Mouse (Mus musculus) erythroblast, adult 5-6 weeks (primary cell): ENCODE data around the gene Eif3b. TPM values are rescaled to one million over a fixed set of nuclear protein-coding genes. Genes with fewer than 3 reads are reported as not detected.

Experiments
- ATAC-seq: replicated peaks from 2 replicates; pipeline ENCODE4 v1.8.0; 2016; ENCODE audit warnings: moderate number of reproducible peaks, mild to moderate bottlenecking, moderate TSS enrichment, inconsistent platforms; ENCODE audit not compliant: poor library complexity, low FRiP score, severe bottlenecking
- total RNA-seq, 2 experiments: library from RNA; stranded (forward) in 1 of 2; stranded (reverse) in 1 of 2; fragments of 150-400 nt in 1 of 2; fragments of 200-764, 138-1000 nt in 1 of 2; gene quantifications; 2 replicates each; pipeline versions ENCODE4 v1.2.3 to v1.2.4; 2015 to 2017; ENCODE audit warnings: low replicate concordance in 2 of 2

Gene Eif3b
- 58.0 and 74.0 TPM in 2 replicates for total RNA-seq (2015; ENCODE audit: low replicate concordance)
- total RNA-seq (2017; ENCODE audit: low replicate concordance): 17.0 and 37.8 TPM in 2 replicates

- peak; percentile 90 for ATAC-seq
Observed at GRCm38 (mm10) chr5:140418489-140419441, at the start of gene Eif3b. Gene Eif3b (plus strand): TSS chr5:140419328.

- no peak for ATAC-seq
Observed at GRCm38 (mm10) chr5:140369466-140369865, 49.7 kb upstream of the Eif3b start.

GRCm38 (mm10) chr5:140370446-140371254 lies 48.5 kb upstream of the Eif3b start:
- ATAC-seq: no peak

- ATAC-seq: no peak
Observed at GRCm38 (mm10) chr5:140371671-140372070, 47.5 kb upstream of the Eif3b start.

GRCm38 (mm10) chr5:140373711-140374110 lies 45.4 kb upstream of the Eif3b start:
- ATAC-seq: no peak

- peak; percentile 40; the same call in 1 of the 2 replicates for ATAC-seq
Observed at GRCm38 (mm10) chr5:140374226-140374625, 44.9 kb upstream of the Eif3b start.

- ATAC-seq: no peak
Observed at GRCm38 (mm10) chr5:140375249-140375829, 43.8 kb upstream of the Eif3b start.

GRCm38 (mm10) chr5:140378121-140378853 lies 40.8 kb upstream of the Eif3b start:
- no peak for ATAC-seq

GRCm38 (mm10) chr5:140379299-140379698 lies 39.8 kb upstream of the Eif3b start:
- no peak for ATAC-seq

- ATAC-seq: no peak
Observed at GRCm38 (mm10) chr5:140381156-140381555, 38.0 kb upstream of the Eif3b start.

GRCm38 (mm10) chr5:140382688-140383087 lies 36.4 kb upstream of the Eif3b start:
- ATAC-seq: no peak

GRCm38 (mm10) chr5:140383559-140383958 lies 35.6 kb upstream of the Eif3b start:
- ATAC-seq: no peak

- no peak for ATAC-seq
Observed at GRCm38 (mm10) chr5:140384462-140384861, 34.7 kb upstream of the Eif3b start.

- no peak for ATAC-seq
Observed at GRCm38 (mm10) chr5:140387236-140387635, 31.9 kb upstream of the Eif3b start.

- ATAC-seq: no peak
Observed at GRCm38 (mm10) chr5:140387816-140388510, 31.2 kb upstream of the Eif3b start.

GRCm38 (mm10) chr5:140388588-140389576 lies 30.2 kb upstream of the Eif3b start, which contains the start of gene Snx8:
Gene Snx8 (minus strand): TSS chr5:140389262.
- peak; percentile 95 for ATAC-seq

GRCm38 (mm10) chr5:140389647-140390046 lies 29.5 kb upstream of the Eif3b start:
- ATAC-seq: no peak

- ATAC-seq: no peak
Observed at GRCm38 (mm10) chr5:140391435-140391834, 27.7 kb upstream of the Eif3b start.
